Mouse (Mus musculus): ENCODE data around the gene Ros1. TPM values are rescaled to one million over a fixed set of nuclear protein-coding genes. Genes with fewer than 3 reads are reported as not detected.

Gene Ros1
- total RNA-seq (2023; ENCODE audit: inconsistent age): not detected in 4 replicates

GRCm38 (mm10) chr10:52194957-52195852 lies at the start of gene Ros1:
Gene Ros1 (minus strand): TSS chr10:52195244.

GRCm38 (mm10) chr10:52233301-52233968 lies 38.4 kb upstream of the Ros1 start, which contains the start of gene Dcbld1:
Gene Dcbld1 (plus strand): TSS chr10:52233619.

DNA sequence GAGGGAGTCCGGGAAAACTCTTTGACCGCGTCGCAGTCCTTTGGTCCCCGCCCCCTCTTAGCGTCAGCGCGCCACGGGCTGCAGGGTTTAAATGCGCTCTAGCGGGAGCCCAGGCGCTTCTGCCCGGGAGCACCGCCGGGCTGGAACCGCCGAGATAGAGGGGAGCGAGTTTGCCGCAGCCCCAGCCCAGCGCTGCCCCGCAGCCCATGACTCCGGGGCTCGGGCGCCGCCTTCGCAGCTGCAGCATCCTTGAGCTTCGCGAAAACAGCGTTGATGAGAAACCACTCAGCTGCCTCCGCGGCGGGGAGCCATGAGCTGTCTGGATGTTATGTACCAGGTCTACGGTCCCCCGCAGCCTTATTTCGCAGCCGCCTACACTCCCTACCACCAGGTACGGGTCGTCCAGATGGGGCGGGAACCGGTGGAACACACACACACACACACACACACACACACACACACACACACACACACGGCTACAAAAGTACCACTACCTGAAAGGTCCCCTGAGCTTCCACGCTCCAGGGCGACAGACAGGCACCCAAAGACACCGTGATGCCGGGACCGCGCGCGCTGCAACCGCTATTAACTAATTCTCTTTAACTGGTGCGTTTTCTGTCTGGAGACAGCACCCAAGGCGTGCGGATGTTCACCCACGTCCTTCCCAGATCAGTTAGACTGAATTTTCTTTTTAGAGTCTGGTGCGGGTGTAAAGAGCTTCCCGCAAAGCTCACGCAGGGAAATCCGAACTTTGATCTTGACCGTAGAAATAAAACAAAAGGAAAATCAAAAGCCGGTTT lies 172.4 kb downstream of the Ros1 start, which contains the start of gene Vgll2:
Gene Vgll2, plus strand, starts transcription at position 90 of the 800 bp plus-strand sequence.

Other genes starting within 250 kb of the Ros1 start
- gene Vgll2, start 172.7 kb downstream of the Ros1 start, total RNA-seq (2023; ENCODE audit: inconsistent age): not detected in 4 replicates
- gene Dcbld1, start 38.4 kb upstream of the Ros1 start, total RNA-seq (2023; ENCODE audit: inconsistent age): 3.8 to 5.8 TPM (median 4.4 TPM) in 4 replicates
- not detected in 4 replicates for gene Gm26741, start 163.5 kb upstream of the Ros1 start, total RNA-seq (2023; ENCODE audit: inconsistent age)
- 27.8 to 38.6 TPM (median 33.1 TPM) in 4 replicates for gene Gopc, start 186.9 kb upstream of the Ros1 start, total RNA-seq (2023; ENCODE audit: inconsistent age)
- not detected in 4 replicates for gene Nepn, start 193.7 kb upstream of the Ros1 start, total RNA-seq (2023; ENCODE audit: inconsistent age)
- 33.9 to 42.1 TPM (median 37.7 TPM) in 4 replicates for gene Nus1, start 222.3 kb upstream of the Ros1 start, total RNA-seq (2023; ENCODE audit: inconsistent age)

Measured in B cell, adult (primary cell).